Mouse (Mus musculus) hindbrain, postnatal 0 days (tissue): ENCODE data around the gene Mgarp. TPM values are rescaled to one million over a fixed set of nuclear protein-coding genes. Genes with fewer than 3 reads are reported as not detected.
"Not testable (repeated sequence)": the region's sequence is repeated elsewhere in the genome, so short reads cannot be mapped to it uniquely, and the experiment has no call there.

Experiments
- ATAC-seq: fragments of 200-750 bp; cut with Nextera tagmentation; 2 replicates; pipeline ENCODE4 v1.8.0; 2017; ENCODE audit warnings: mild to moderate bottlenecking, moderate TSS enrichment, moderate library complexity
- DNase-seq: peaks from one replicate; pipeline ENCODE4 v3.0.0-alpha.2; 2015; ENCODE audit warnings: low spot score
- H3K27ac ChIP-seq: fragments of 300-500 bp; sonication (generic); 2 replicates; pipeline ENCODE4 v1.5.1; 2014; ENCODE audit warnings: mild to moderate bottlenecking
- H3K27me3 ChIP-seq: fragments of 300-500 bp; sonication (generic); 2 replicates; pipeline ENCODE4 v1.6.1; 2014; ENCODE audit warnings: low read length, mixed read lengths; ENCODE audit not compliant: insufficient read depth
- H3K36me3 ChIP-seq: fragments of 300-500 bp; sonication (generic); 2 replicates; pipeline ENCODE4 v1.6.1; 2014; ENCODE audit warnings: low read length, mixed read lengths; ENCODE audit not compliant: insufficient read depth
- H3K4me1 ChIP-seq: fragments of 300-500 bp; sonication (generic); 2 replicates; pipeline ENCODE4 v1.6.1; 2014; ENCODE audit warnings: antibody characterized with exemption, low read length, mixed read lengths; ENCODE audit not compliant: insufficient read depth
- H3K4me2 ChIP-seq: fragments of 300-500 bp; sonication (generic); 2 replicates; pipeline ENCODE4 v1.6.1; 2014; ENCODE audit warnings: low read depth, mild to moderate bottlenecking, low read length, moderate library complexity, mixed read lengths
- H3K4me3 ChIP-seq: fragments of 300-500 bp; sonication (generic); 2 replicates; pipeline ENCODE4 v1.5.1; 2014; ENCODE audit warnings: low read length
- H3K9ac ChIP-seq: fragments of 300-500 bp; sonication (generic); replicated peaks from 2 replicates; pipeline ENCODE4 v1.6.1; 2014; ENCODE audit warnings: mild to moderate bottlenecking, low read length, moderate library complexity, mixed read lengths
- H3K9me3 ChIP-seq: fragments of 300-500 bp; sonication (generic); 2 replicates; pipeline ENCODE4 v1.6.1; 2016; ENCODE audit warnings: low read length, mixed read lengths
- CTCF ChIP-seq: IDR thresholded peaks from 2 replicates; pipeline ENCODE4 v1.5.1; 2016; ENCODE audit warnings: antibody characterized with exemption, control low read depth, low read depth
- WGBS: fragments of 180-500 bp; shearing (Covaris S2); extraction: QIAGEN DNeasy Blood & Tissue Kit; methylation state at CpG from one replicate; pipeline ENCODE4 v1.1.7; 2014; 5-methylcytosine and 5-hydroxymethylcytosine counted together
- polyA plus RNA-seq: library from polyadenylated mRNA; unstranded; fragments of >200 nt; fragmentation: Nextera tagmentation; extraction: Ambion mirVana; gene quantifications from 2 replicates; pipeline ENCODE4 v1.2.1, GENCODE M21; 2015
- total RNA-seq: library from RNA; depleted of rRNA; stranded (reverse); fragments of >200 nt; gene quantifications from 2 replicates; pipeline ENCODE4 v1.2.3, GENCODE M21; 2014; rRNA removed

The Mgarp gene
- total RNA-seq (2.8 and 3.1 TPM in 2 replicates), polyA plus RNA-seq (2.1 and 3.2 TPM in 2 replicates)

DNA sequence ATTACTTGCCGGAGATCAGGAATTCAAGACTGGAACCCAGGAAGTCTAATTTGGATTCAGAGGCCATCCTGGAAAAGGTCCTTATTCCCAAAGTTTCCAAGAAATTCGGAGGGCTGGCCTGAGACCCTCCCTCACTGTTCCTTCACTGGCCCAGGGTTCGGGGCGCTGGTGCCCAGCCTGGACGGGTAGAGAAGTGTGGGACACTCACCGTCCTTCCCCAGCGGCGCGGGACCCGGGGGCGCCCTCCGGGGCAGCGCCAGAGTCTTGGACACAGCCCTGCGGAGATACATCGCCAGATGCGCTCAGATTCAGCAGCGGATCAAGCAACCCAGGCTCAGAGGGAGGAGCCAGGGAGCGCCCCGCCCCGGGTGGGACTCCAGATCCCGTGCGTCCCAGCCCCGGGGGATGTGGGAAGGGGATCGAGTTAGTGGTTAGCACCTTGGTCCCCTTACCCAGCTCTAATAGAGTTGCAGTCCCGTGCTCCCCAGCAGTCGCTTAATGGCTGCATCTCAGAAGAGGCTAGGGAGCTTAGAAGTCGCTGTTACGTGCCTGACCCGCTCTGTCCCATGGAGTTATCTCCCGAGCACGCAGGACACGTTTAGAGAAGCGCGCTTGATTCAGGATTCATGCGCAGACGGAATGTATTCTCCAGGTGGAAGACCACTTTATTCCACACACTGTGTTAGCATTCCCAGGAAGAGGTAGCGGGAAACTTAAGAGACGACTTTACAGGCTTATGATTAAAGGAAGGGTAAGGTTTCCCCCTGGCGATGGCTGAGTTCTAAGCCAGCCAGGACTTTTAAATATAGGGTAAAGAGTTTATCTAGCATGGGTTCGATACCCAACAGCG, at the start of gene Mgarp:
TSS of gene Mgarp (minus strand) at position 520 of the 850 bp plus-strand sequence.
- H3K4me1 ChIP-seq, result no peaks in the 10 kb centered on the region; the same call in 1 of the 2 replicates
- DNase-seq (peak; percentile 54), ATAC-seq (peak; percentile 68)
- H3K9ac ChIP-seq, result peak within 1 kb of the TSS; percentile 21; the same call in 1 of the 2 replicates
- WGBS, result 2% methylated on average over 41 of the region's 41 CpGs
- peaks cover 16% of the 10 kb centered on the region for H3K27me3 ChIP-seq
- no peak within 1 kb of the TSS for H3K27ac ChIP-seq
- peak within 1 kb of the TSS; percentile 46 for H3K4me3 ChIP-seq
- peak; percentile 45 for TF ChIP-seq CTCF
- H3K36me3 ChIP-seq, result no peaks in the 10 kb centered on the region
- peak within 1 kb of the TSS; percentile 86 for H3K4me2 ChIP-seq
- no peaks in the 10 kb centered on the region for H3K9me3 ChIP-seq

GRCm38 (mm10) chr3:51434871-51435595, 38.5 kb upstream of the Mgarp start:
- no peaks in the 10 kb centered on the region for H3K27me3 ChIP-seq
- H3K9ac ChIP-seq, result no peak overlapping the region
- TF ChIP-seq CTCF, result no peak
- H3K4me2 ChIP-seq, result no peak overlapping the region
- no peak overlapping the region for H3K27ac ChIP-seq
- WGBS, result 69% methylated on average over 3 of the region's 3 CpGs
- ATAC-seq, result no peak
- H3K4me1 ChIP-seq, result no peaks in the 10 kb centered on the region
- DNase-seq, result no peak
- H3K9me3 ChIP-seq, result no peaks in the 10 kb centered on the region
- H3K36me3 ChIP-seq, result no peaks in the 10 kb centered on the region
- H3K4me3 ChIP-seq, result no peak overlapping the region

GRCm38 (mm10) chr3:51434364-51434763, 37.8 kb upstream of the Mgarp start:
- not testable (repeated sequence) for H3K27me3 ChIP-seq, H3K4me1 ChIP-seq, H3K4me3 ChIP-seq, H3K9ac ChIP-seq, H3K9me3 ChIP-seq, H3K27ac ChIP-seq, H3K4me2 ChIP-seq, H3K36me3 ChIP-seq, DNase-seq, ATAC-seq
- 88% methylated on average over 5 of the region's 5 CpGs for WGBS

DNA sequence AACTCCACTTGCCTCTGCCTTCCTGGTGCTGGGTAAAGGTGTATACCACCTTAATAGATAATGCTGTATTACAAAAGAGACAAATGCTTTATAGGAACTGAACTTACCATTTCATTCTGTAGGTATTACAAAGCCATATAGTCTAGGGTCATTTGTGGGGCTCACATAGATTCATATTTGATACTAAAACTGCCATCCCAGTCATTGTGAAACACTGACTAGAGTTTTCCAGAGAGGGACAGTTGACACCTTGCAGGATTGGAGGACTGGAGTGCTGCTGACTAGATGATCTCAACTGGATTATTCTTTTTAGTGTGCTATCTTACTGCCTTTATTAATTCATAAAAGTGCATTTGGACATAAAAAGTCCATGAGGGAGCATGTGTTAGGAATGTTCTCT, 28.9 kb upstream of the Mgarp start:
- H3K27me3 ChIP-seq, result no peaks in the 10 kb centered on the region
- H3K27ac ChIP-seq, result no peak overlapping the region
- ATAC-seq, result no peak
- H3K4me1 ChIP-seq, result no peaks in the 10 kb centered on the region
- no peaks in the 10 kb centered on the region for H3K9me3 ChIP-seq
- TF ChIP-seq CTCF, result no peak
- no peak overlapping the region for H3K4me2 ChIP-seq
- no peak for DNase-seq
- H3K9ac ChIP-seq, result no peak overlapping the region
- no peaks in the 10 kb centered on the region for H3K36me3 ChIP-seq
- no peak overlapping the region for H3K4me3 ChIP-seq

DNA sequence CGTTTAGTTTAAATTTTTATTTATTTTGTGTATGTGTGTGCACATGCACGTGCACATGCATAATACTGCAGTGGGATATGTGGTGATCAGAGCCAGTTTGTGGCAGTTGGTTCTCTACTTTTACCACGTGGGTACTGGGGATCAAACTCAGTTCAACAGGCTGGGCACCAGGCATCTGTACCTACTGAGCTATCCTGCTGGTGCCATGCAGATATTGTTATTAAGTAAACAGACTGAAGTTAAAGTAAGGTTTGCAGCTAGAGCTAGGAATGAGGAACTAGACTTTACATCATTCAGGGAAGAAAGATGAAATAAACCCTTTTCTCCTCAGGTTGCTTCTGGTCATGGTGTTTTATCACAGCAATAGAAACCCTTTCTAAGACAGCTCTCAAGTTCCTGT, 25.4 kb upstream of the Mgarp start:
- Histone ChIP-seq H3K36me3 (no peaks in the 10 kb centered on the region), H3K4me2 (no peak overlapping the region), H3K27me3 (no peaks in the 10 kb centered on the region), H3K4me1 (0 out of 2 replicates have a peak, but pooled peaks cover 3% of the 10 kb centered on the region), H3K4me3 (no peak overlapping the region), H3K27ac (no peak overlapping the region), H3K9me3 (no peaks in the 10 kb centered on the region), H3K9ac (no peak overlapping the region)
- no peak for DNase-seq
- TF ChIP-seq CTCF, result no peak
- whole genome bisulfite sequencing, result 89% methylated on average over 3 of the region's 3 CpGs
- no peak for ATAC-seq

DNA sequence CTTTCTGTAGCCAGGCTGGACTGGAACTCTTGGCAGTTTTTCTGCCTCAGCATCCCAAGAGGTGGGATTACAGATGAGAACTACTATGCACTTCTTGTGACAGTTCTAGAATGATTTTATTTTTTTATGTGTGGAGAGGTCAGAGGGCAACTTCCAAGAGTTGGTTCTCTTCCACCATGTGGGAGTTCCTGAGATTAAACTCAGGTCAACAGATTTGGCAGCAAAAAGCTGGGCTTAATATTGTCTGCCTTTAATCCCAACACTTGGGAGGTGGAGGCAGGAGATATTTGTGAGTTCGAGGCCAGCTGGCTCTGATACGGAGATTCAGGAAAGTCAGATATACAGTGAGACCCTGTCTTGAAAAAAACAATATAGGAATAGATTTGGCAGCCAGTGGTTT, 21.4 kb upstream of the Mgarp start:
- ATAC-seq (no peak), DNase-seq (no peak)
- 61% methylated on average over 2 of the region's 2 CpGs for WGBS
- Histone ChIP-seq H3K4me1 (0 out of 2 replicates have a peak, but pooled peaks cover 7% of the 10 kb centered on the region), H3K9me3 (no peaks in the 10 kb centered on the region), H3K36me3 (no peaks in the 10 kb centered on the region), H3K27ac (no peak overlapping the region), H3K4me2 (peak overlapping the region; percentile 65), H3K4me3 (no peak overlapping the region), H3K9ac (no peak overlapping the region), H3K27me3 (no peaks in the 10 kb centered on the region)
- TF ChIP-seq CTCF, result no peak
